10 mouse cellular contexts compared by ENCODE assay signal in genomic region chr2:181155801-181156200, GRCm38 (mm10). TPM values are rescaled to one million over a fixed set of nuclear protein-coding genes. Genes with fewer than 3 reads are reported as not detected.
DNase-seq lines count a peak whose midpoint lies in the region; ATAC-seq lines count a peak whose summit lies in the region.
"Had no signal": no experiment of that assay in that cellular context is flagged by ENCODE, and none has a peak within 500 bp of the region (broad histone marks: within the 10 kb centered on the region; RNA-seq: fewer than 3 reads in every experiment).

No protein-coding gene starts in this region.

- H3K4me1 ChIP-seq in lung, embryonic 16.5 days (replicated peaks; ENCODE audit: control insufficient read depth, insufficient read depth, low read length), result no peaks in the 10 kb centered on the region
- H3K4me1 ChIP-seq in forebrain, embryonic 14.5 days (ENCODE audit: control insufficient read depth, insufficient read depth, low read length), result peaks cover 13% of the 10 kb centered on the region
- H3K4me1 ChIP-seq in hindbrain, embryonic 13.5 days (replicated peaks), result peaks cover 56% of the 10 kb centered on the region

- H3K27ac ChIP-seq in lung, embryonic 16.5 days (ENCODE audit: low read length), result no peak overlapping the region
- H3K27ac ChIP-seq in forebrain, embryonic 14.5 days (ENCODE audit: low read depth, low read length), result no peak overlapping the region
- H3K27ac ChIP-seq in hindbrain, embryonic 13.5 days, result peak overlapping the region; percentile 91

- H3K4me2 ChIP-seq in lung, embryonic 16.5 days (ENCODE audit: low read depth, low read length), result no peak overlapping the region
- H3K4me2 ChIP-seq in forebrain, embryonic 14.5 days (ENCODE audit: low read length), result peak overlapping the region; percentile 68
- H3K4me2 ChIP-seq in hindbrain, embryonic 13.5 days, result peak overlapping the region; percentile 75

- H3K9ac ChIP-seq in lung, embryonic 16.5 days (ENCODE audit: low read length), result no peak overlapping the region
- H3K9ac ChIP-seq in forebrain, embryonic 14.5 days (ENCODE audit: low read length), result peak overlapping the region; percentile 72
- peak overlapping the region; percentile 81 for H3K9ac ChIP-seq in hindbrain, embryonic 13.5 days

- peaks cover 29% of the 10 kb centered on the region for H3K27me3 ChIP-seq in lung, embryonic 16.5 days (ENCODE audit: control insufficient read depth, insufficient read depth, low read depth, low read length)
- H3K27me3 ChIP-seq in forebrain, embryonic 14.5 days (replicated peaks; ENCODE audit: control insufficient read depth, insufficient read depth, low read length), result 0 out of 2 replicates have a peak, but pooled peaks cover 3% of the 10 kb centered on the region
- H3K27me3 ChIP-seq in hindbrain, embryonic 13.5 days, result peaks cover 44% of the 10 kb centered on the region

- WGBS in lung, embryonic 16.5 days, result 49% methylated on average over 4 of the region's 4 CpGs
- WGBS in forebrain, embryonic 14.5 days, result 57% methylated on average over 4 of the region's 4 CpGs
- 52% methylated on average over 4 of the region's 4 CpGs for WGBS in hindbrain, embryonic 13.5 days

- H3K36me3 ChIP-seq in lung, embryonic 16.5 days (ENCODE audit: control insufficient read depth, insufficient read depth, low read length), result no peaks in the 10 kb centered on the region
- no peaks in the 10 kb centered on the region for H3K36me3 ChIP-seq in forebrain, embryonic 14.5 days (ENCODE audit: control insufficient read depth, insufficient read depth, low read length)
- H3K36me3 ChIP-seq in hindbrain, embryonic 13.5 days, result peaks cover 13% of the 10 kb centered on the region

- 0 out of 2 replicates have a peak, but pooled peaks have one; percentile 11 for ATAC-seq in lung, embryonic 16.5 days (ENCODE audit: low read depth)
- no peak for ATAC-seq in forebrain, embryonic 14.5 days
- 0 out of 2 replicates have a peak, but pooled peaks have one; percentile 1 for ATAC-seq in hindbrain, embryonic 13.5 days (ENCODE audit: low FRiP score)
- ATAC-seq in erythroblast, adult 5-6 weeks (replicated peaks; ENCODE audit: low FRiP score, poor library complexity, severe bottlenecking), result no peak

- H3K4me3 ChIP-seq in lung, embryonic 16.5 days (ENCODE audit: low read length), result no peak overlapping the region
- H3K4me3 ChIP-seq in forebrain, embryonic 14.5 days (ENCODE audit: low read depth, low read length), result peak overlapping the region; percentile 45
- H3K4me3 ChIP-seq in hindbrain, embryonic 13.5 days, result peak overlapping the region; percentile 52
- H3K4me3 ChIP-seq: erythroblast, embryonic 14.5 days; myocyte had no signal

- DNase-seq in lung, postnatal 4 days, result no peak
- no peak for DNase-seq in forebrain, embryonic 14.5 days (ENCODE audit: low spot score)
- DNase-seq in c-Kit-positive CD71-positive TER-119-positive erythroid progenitor cells, embryonic 14.5 days (ENCODE audit: low spot score), result no peak
- DNase-seq in spleen, postnatal 4 days (ENCODE audit: low spot score in 2 of 2), result no peak

- no peaks in the 10 kb centered on the region for H3K9me3 ChIP-seq in lung, embryonic 16.5 days (ENCODE audit: control insufficient read depth, low read length)
- no peaks in the 10 kb centered on the region for H3K9me3 ChIP-seq in forebrain, embryonic 14.5 days (replicated peaks; ENCODE audit: control insufficient read depth, low read length)
- no peaks in the 10 kb centered on the region for H3K9me3 ChIP-seq in hindbrain, embryonic 13.5 days

RNA-seq across cellular contexts. Expression of gene Eef1a2, which starts 1.0 kb away (rescaled TPM):
- polyA plus RNA-seq in lung, embryonic 16.5 days (2015; fragmentation: Nextera tagmentation; extraction: Ambion mirVana), result 0.16 and 0.20 TPM in 2 replicates
- 5.1 and 5.9 TPM in 2 replicates for polyA plus RNA-seq in forebrain, embryonic 14.5 days (2014; fragmentation: Nextera tagmentation; extraction: Ambion mirVana)
- polyA plus RNA-seq in hindbrain, embryonic 13.5 days (2015; fragmentation: Nextera tagmentation; extraction: Ambion mirVana), result 6.4 and 6.7 TPM in 2 replicates
- total RNA-seq in erythroblast, adult 5-6 weeks (2015; ENCODE audit: low replicate concordance), result not detected in 2 replicates
- total RNA-seq in erythroblast, adult 5-6 weeks (2017; ENCODE audit: low replicate concordance), result not detected in 2 replicates
- polyA plus RNA-seq: erythroblast, embryonic 14.5 days had no signal

RNA-seq across cellular contexts. Expression of gene Kcnq2, which starts 20.7 kb away (rescaled TPM):
- 0.10 and 0.29 TPM in 2 replicates for polyA plus RNA-seq in lung, embryonic 16.5 days (2015; fragmentation: Nextera tagmentation; extraction: Ambion mirVana)
- 22.8 and 31.2 TPM in 2 replicates for polyA plus RNA-seq in forebrain, embryonic 14.5 days (2014; fragmentation: Nextera tagmentation; extraction: Ambion mirVana)
- polyA plus RNA-seq in hindbrain, embryonic 13.5 days (2015; fragmentation: Nextera tagmentation; extraction: Ambion mirVana), result 50.0 and 53.9 TPM in 2 replicates
- total RNA-seq in erythroblast, adult 5-6 weeks (2015; ENCODE audit: low replicate concordance), result not detected in 2 replicates
- not detected in 2 replicates for total RNA-seq in erythroblast, adult 5-6 weeks (2017; ENCODE audit: low replicate concordance)
- polyA plus RNA-seq: myocyte had no signal

RNA-seq across cellular contexts. Expression of gene Ppdpf, which starts 31.2 kb away (rescaled TPM):
- 292 and 303 TPM in 2 replicates for polyA plus RNA-seq in lung, embryonic 16.5 days (2015; fragmentation: Nextera tagmentation; extraction: Ambion mirVana)
- 525 and 607 TPM in 2 replicates for polyA plus RNA-seq in forebrain, embryonic 14.5 days (2014; fragmentation: Nextera tagmentation; extraction: Ambion mirVana)
- 444 TPM in 2 replicates for polyA plus RNA-seq in hindbrain, embryonic 13.5 days (2015; fragmentation: Nextera tagmentation; extraction: Ambion mirVana)
- 45.6 and 74.6 TPM in 2 replicates for total RNA-seq in erythroblast, adult 5-6 weeks (2015; ENCODE audit: low replicate concordance)
- 3.9 and 6.9 TPM in 2 replicates for total RNA-seq in erythroblast, adult 5-6 weeks (2017; ENCODE audit: low replicate concordance)

RNA-seq across cellular contexts. Expression of gene Ptk6, which starts 46.8 kb away (rescaled TPM):
- 0.04 and 0.05 TPM in 2 replicates for polyA plus RNA-seq in lung, embryonic 16.5 days (2015; fragmentation: Nextera tagmentation; extraction: Ambion mirVana)
- polyA plus RNA-seq in forebrain, embryonic 14.5 days (2014; fragmentation: Nextera tagmentation; extraction: Ambion mirVana), result not detected in 2 replicates
- polyA plus RNA-seq in hindbrain, embryonic 13.5 days (2015; fragmentation: Nextera tagmentation; extraction: Ambion mirVana), result not detected in 2 replicates
- total RNA-seq in erythroblast, adult 5-6 weeks (2015; ENCODE audit: low replicate concordance), result 0.21 TPM in 1 of 2 replicates, not detected in the other
- 0.14 TPM in 1 of 2 replicates, not detected in the other for total RNA-seq in erythroblast, adult 5-6 weeks (2017; ENCODE audit: low replicate concordance)
- total RNA-seq: layer of hippocampus, postnatal 10 days had no signal
- polyA plus RNA-seq: erythroblast, embryonic 14.5 days had no signal

RNA-seq across cellular contexts. Expression of gene Srms, which starts 57.2 kb away (rescaled TPM):
- 0.34 and 0.58 TPM in 2 replicates for polyA plus RNA-seq in lung, embryonic 16.5 days (2015; fragmentation: Nextera tagmentation; extraction: Ambion mirVana)
- 0.16 and 0.25 TPM in 2 replicates for polyA plus RNA-seq in forebrain, embryonic 14.5 days (2014; fragmentation: Nextera tagmentation; extraction: Ambion mirVana)
- 0.19 and 0.25 TPM in 2 replicates for polyA plus RNA-seq in hindbrain, embryonic 13.5 days (2015; fragmentation: Nextera tagmentation; extraction: Ambion mirVana)
- total RNA-seq in erythroblast, adult 5-6 weeks (2015; ENCODE audit: low replicate concordance), result not detected in 2 replicates
- not detected in 2 replicates for total RNA-seq in erythroblast, adult 5-6 weeks (2017; ENCODE audit: low replicate concordance)
- polyA plus RNA-seq: myocyte had no signal

Comparison
In these comparisons a context has a peak if more than half of its experiments do, and no peak if none do; other contexts are left out.
1. ATAC-seq: peak in lung, embryonic 16.5 days (single experiment) and hindbrain, embryonic 13.5 days (single experiment); none in forebrain, embryonic 14.5 days (single experiment) and erythroblast, adult 5-6 weeks (single experiment).
2. RNA of gene Kcnq2, which starts 20.7 kb away (polyA plus RNA-seq): 50.0 to 53.9 TPM in hindbrain, embryonic 13.5 days and 22.8 to 31.2 TPM in forebrain, embryonic 14.5 days; 0.10 to 0.29 TPM in lung, embryonic 16.5 days; every median in the first group is over 10 times any median in the second.